Mouse (Mus musculus) spleen, postnatal 36 days (tissue): ENCODE results near the gene Lgals2.

Experiments used
- DNase-seq, 2 experiments: peaks; one replicate each; pipeline ENCODE4 v3.0.0; 2022; ENCODE audit warnings: low spot score in 2 of 2, mixed read lengths in 1 of 2

The Lgals2 gene

DNA sequence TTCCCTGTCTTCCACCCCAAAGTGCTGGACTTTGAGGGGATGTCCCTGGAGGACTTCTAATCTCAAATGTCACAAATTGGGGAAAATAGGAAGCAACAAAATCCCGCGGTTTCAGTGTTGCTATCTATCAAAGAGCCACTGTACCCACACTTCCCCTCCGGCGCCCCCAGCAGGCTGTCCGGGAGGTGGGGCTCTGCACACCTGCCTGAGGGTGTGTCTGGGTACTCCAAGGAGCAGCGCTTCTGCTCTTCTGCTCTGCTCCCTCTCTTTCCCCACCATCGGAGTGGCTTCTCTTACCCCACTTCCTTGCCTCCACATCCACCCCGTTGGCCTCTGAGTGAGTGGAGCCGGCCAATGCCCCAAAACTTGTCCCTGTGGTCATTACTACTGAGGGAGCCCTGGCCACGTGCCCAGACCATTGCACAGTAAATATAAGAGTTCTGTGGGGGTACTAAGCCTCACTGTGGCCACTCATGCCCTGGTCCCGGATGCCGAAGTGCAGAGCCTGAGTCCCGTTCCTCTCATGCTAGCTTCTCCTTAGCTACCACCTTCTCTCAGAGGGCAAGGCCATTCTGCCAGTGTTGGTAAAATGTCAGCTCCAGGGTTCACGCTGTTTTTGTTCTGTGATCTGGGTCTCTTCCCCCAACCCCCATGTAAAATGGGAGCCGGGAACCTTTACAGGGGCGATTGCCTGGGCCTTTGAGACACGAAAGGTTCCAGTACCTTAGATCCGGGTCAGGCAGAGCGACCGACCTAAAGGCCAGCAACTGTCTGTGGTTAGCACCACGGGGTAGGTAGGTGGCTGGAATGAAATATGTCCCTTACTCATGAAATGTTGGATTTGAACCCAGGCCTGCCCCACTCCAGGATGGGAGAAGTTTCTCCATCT lies 11.5 kb downstream of the Lgals2 start:
- no peak for DNase-seq

DNA sequence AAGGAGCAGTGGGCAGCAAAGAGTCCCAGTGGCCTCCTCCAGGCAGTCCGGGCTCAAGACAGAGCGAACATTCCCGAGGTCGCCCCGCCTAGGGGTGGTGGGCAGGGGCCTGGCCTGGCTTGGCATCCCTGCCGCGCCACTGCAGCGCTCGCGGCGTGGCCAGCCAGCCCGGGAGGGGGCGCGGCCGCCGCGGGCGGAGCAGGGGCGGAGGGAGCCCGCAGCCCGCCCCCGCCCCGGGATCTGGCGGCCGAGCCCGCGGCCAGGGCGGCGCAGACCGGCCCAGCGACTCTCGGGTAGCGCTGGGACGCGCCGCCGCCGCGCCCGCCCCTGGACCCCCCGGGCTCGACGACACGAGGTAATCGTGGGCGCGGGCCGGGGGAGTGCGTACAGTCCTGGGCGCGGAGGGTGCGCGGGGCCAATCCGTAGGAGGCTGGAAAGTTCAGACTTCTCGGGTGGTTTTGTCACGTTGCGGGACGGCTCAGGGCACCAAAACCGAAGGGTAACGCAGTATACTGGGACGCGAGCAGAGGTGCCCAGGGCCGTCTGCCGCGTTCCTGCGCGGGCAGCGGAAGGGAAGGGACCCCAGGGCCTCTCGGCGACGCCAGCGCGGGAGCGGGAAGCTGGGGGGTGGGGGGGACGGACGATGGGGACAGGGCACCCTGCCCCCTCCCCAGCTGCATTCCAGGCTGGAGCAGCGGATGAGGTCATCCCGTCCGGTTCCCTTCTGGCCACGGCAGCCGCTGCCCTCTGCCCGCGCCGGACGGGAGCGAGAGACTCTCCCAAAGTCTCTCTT lies 12.8 kb downstream of the Lgals2 start, which contains the start of gene Cdc42ep1:
Gene Cdc42ep1, plus strand, starts transcription at position 254 of the 793 bp plus-strand sequence.
- DNase-seq: no peak

DNA sequence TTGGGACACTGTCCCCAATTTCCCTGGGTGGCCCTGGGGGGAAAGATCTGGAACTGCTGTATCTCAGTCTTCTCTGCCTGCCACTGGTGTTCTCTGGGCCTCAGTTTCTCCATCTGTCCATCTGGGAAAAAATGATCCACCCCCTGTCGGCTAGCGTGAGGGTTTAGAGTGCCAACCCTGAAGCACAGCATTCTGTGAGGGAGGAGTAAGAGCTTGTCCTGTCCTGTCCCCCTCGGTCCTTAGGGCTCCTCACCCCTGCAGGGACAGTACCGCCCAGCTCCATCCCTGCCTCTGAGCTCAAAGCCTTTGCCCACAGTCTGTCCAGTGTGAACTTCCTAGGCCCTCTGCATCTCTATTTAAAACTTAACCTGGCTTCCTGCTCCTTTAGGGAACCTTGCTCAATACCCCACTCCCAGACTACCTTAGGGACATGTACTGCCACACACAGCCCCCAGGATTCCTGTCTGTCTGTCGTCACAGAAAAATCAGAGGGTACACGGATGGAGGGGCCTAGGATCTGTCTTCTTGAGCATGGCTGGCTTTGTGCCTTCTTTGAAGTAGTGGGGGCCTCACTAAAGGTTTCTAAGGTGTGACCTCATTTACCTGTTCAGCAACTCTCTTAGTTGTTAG lies 14.1 kb downstream of the Lgals2 start:
- no peak for DNase-seq

DNA sequence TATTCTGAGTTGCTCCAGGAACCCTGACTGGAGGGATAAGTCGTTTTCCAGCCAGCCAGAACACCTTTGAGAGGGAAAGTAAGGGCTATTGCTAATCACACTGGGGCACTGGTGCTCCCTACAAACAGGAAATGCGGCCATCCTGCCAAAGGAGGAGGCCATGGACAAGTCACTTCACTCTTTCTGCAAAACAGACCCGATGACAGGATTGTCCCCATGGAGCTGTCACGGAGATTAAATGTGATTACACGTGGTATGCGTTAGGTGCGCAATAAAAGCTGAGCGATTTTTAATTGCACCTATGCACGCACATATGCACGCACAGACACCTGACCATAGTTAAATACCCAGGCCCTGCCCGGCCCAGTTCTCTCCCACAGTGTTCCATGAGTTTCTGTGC lies 14.6 kb downstream of the Lgals2 start:
- no peak for DNase-seq

DNA sequence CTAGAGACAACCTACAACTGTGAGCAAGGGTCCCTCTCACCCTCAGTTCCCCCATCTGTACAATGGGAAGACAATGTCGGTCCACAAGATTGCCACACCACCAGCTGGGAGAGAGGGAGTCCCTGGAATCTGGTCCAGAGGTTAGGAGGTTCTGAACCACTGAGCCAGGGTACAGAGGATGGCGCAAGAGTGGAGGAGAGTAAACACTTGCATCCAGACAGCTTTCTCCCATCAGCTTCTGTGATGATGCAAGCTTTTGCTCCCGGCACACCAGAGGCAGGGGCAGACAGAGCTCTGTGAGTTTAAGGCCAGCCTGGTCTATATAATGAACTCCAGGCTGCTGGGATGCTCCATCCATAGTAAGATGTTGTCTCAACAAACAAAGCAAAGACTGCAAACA lies 15.1 kb downstream of the Lgals2 start:
- no peak for DNase-seq

DNA sequence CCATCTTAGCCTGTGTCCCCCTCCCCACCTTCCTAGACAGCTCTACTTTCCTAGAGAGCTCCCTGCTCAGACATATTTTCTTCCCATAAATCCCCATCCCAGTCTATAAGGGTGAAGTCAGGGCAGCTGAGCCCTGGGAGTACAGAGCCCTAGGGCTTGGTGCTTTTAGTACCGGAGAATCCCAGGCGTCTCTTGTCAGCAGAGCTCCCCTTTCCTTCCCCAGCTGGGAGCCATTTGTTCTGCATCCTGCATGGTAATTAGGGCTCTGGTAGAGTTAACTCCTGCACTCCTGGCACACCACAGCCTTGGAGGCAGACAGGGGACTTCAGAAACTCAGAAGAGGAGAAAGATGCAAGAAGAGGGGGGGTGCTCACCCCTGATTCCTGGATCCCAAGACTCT lies 15.6 kb downstream of the Lgals2 start:
- DNase-seq: no peak

DNA sequence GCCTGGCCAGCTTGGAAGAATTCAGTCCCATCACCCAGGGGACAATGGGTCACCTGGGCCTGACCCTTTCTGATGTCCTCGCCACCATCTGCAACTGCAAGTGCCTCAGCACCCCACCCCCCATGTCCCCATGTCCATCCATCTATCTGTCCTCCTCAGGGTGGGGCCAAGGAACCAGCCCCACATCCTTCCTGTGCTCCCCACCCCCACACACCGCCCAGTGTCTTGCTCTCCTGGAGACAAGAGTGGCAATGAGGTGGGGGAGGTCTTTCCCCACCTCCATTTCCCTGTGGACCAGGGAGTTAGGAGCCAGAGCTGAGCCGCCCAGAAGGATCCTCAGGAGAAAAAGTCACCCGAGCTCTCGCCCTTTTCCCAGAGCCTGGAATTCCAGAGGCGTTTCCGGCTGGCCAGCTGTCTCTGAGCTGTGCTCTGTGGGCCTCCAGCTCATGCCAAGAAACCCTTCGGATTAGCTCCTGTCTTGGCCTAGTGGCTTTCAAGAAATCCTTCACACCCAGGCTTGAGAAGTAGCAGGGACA lies 19.2 kb downstream of the Lgals2 start:
- no peak for DNase-seq

DNA sequence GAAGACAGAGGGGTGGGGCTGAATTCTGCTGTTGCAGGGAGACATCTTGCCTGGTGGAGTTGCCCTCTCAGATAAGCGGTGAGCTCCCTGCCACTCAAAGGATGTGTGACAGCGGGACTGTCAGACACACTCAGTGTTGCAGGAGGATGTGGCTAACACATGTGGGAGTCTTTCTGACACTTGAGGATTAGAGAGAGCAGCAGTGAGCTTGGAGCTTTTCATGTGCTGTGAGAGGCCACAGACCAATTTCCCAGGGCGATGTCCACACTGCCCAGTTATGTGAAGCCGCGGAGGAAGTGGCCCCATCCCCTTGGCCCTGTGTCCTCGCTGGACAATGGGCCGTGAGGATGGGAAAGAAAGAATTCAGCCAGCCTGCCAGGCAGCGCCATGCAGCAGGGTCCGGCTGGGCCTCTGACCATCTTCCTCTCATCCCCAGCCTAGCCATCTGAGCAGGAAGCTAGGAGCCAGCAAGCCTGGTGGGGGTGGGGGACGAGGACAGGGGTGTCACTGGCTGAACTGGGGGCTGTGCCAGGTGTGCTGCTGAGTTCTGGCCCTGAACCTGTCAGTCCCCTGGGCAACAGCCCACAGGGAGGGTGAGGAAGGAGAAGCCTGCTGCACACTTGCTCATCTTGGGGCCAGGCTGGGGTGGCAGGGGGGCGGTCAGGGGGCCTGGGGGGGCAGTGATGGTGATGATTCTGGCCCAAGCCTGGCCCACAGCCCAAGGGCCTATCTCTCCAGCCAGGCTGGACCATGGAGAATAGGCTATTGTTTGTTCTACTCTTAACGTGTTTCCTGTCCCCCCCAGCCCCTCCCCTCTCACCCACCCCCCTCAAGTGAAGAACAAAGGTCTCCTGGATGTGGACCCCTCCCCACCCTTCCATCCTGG lies 19.9 kb downstream of the Lgals2 start:
- DNase-seq: peak; percentile 37 to 38

DNA sequence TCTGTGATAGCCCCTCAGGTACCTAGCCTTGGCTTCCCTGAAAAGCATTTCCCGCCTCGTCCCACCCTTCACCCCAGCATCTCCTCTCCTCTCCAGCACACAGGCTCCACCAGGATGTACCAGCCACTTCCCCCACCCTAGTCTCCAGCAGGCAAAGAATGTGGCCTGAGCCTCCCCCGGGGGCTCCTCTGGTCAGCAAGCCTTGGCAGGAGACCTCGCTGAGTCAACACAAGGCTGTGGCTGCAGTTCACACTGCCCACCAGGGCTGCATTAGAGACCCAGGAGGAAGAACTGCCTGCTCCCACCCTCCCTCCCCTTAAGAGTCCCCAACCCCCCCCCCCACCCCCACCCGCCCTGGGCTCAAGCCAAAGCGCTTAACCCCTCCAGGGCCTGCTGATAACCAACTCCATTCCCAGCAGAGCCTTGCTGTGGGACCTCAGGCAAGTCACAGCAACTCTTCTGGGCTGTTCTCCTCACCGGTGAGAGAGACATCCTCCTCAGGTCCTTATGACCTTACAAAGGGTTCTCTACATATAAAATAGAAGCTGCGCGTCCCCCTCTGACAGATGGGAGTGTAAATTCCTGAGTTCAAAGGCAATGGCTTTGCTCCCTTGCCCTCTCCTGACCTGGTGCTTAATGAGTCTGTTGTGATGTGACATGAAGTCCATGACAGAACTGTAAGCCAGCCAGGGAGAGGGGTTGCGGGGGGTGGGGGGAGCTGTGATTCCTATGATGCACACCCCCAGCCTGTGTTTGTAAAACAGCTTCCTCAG lies 20.9 kb downstream of the Lgals2 start:
- no peak for DNase-seq

DNA sequence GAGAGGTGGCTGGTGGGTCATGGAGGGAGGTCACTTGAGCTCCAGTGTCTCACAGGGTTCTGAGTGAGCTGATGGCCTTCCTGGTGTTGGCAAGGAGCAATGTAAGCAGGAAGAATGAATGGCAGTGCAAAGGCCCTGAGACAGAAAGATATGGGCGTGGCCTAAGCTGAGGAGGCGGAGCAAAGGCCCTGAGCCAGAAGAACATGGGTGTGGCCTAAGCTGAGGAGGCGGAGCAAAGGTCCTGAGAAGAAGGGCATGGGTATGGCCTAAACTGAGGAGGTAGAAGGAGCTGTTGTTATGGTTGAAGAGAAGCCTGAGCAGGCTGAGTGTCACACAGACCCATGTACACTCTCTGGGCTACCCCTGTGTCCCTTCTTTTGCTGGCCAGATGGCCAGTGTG lies 21.7 kb downstream of the Lgals2 start:
- DNase-seq: no peak

DNA sequence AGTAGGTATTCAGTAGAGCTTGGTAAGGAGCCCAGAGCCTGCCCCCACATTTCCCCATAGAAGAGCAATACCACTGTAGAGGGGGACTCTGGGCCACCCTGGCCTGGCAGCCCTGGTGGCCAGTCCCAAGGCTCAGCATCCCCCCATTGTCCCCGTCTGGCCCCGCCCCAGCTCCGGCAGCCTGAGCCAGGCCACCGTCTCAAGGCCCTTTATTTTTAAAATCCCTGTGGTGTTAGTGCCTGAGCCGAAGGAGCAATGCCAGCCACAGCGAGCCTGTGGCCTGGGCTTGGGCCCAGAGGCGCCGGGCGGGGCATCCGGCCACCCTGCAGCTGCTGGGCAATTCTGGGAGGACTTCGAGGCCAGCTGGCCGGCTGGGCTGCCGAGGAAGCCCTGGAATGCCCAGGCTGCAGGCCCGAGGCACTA lies 22.6 kb downstream of the Lgals2 start:
- peak in 1 of 2 experiments; percentile 37 for DNase-seq

DNA sequence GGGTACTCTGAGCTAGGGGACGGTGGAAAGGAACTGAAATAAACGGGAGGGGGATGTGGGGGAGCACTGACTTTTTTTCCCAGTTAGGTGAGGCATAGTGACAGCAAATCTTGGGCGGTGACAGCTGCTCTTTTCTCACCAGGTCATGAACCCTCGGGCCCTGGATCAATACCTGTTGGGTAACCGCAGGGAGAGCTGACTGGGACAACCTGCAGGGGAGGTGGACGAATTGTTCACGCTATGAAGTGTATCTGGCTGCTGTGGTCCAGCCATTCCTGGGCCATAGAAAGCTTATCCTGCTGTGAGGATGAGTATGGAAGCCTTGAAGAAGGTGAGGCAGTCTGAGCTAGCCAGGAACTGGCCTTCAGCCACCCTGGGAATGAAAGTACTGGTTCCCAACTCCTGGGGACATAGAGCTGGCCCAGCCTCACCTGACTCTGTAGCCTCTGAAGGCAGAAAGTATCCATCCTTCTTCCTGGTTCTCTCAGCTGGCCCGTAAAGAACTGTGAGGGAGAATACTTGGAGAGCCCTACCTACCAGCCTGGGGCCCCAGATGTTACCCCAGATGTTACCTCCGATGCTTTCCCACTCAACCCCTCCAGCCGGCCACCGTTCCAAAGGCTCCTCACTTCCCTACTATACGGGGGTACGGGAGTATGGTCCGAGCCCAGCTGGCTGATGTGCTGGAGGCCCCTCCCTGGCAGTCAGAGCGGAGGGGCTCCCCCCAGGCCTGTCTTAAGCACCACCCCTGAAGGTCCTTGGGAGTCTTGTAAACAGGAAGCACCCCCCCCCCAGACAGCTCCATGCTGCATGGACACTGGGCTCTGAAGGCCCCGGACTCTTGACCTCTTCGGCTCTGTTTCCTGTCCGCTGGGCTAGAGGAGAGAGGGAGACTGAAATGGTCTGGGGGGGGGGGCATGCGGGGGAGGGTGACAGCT lies 23.3 kb downstream of the Lgals2 start:
- no peak for DNase-seq

DNA sequence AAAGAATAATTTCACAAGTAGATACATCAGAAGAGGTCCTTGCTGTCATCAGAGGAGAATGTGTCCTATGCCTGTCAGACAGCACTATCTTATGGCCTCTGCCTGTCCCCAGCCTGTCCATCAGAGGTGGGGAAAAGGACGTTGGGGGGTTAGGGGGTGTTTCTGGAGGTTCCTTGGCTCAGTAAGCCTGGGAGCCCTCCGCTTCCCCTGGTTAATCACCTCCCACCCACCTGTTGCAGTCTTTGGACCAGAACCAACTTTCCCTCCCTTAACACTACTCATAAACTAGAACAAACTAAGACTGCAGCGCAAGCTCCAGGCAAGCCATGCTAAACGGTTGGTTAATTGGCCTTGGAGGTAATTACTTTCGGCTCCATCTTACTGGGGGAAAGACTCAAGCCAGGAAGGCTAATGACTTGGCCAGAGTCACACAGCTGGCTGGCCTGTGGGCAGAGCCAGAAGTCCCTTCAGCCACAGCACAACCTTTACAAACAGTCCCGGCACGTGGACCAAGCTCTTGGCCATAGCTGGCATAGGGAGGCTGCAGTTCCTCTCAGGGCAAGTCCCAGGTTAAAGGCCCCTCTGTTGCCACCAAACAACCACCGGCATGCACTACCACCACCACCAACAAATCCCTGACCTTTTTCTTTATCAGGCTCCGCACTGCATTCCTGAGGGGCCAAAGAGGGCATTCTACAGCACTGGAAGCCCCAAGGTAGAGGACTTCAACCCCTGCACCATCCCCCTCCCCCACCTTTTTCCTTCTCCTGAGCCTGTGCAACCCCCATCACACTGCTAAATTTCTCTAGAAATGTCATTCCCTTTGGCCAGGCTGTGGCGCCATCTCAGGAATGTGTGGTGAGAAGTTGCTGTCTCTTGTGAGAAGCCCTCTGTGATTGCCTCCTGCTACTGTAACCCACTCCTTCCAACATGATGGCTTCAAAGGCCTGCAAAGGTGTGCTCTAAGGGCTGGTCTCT lies 24.3 kb downstream of the Lgals2 start:
- no peak for DNase-seq

DNA sequence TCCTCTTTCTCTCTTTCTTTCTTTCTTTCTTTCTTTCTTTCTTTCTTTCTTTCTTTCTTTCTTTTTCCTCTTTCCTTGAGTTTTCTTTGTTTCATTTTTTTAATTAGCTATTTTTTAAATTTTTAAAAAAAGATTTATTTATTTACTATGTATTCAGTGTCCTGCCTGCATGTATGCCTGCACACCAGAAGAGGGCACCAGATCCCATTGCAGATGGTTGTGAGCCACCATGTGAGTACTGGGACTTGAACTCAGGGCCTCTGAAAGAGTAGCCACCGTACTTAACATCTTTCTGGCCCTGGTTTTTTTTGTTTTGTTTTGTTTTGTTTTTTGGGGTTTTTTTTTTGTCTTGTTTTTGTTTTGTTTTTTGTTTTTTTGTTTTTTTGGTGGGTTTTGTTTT lies 25.7 kb downstream of the Lgals2 start:
- no peak for DNase-seq

DNA sequence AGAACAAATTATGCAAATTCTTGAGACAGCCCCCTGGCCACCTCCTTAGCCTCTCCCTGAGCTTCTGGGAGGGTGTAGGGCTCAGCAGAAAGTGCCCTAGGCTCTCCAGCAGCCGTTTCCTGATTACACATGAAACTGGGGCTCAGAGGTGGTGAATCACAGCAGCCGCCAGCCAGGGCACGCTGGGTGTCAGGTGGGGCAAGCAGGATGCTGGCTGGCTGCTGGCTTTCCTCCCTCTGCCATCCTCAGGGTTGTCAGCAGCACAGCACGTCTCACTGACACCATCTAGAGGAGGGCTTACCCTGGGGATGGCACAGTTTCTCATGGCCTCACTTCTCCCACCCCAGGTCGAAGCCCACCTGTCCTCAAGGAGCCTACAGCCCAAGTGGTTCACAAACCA lies 27.0 kb downstream of the Lgals2 start:
- DNase-seq: no peak

DNA sequence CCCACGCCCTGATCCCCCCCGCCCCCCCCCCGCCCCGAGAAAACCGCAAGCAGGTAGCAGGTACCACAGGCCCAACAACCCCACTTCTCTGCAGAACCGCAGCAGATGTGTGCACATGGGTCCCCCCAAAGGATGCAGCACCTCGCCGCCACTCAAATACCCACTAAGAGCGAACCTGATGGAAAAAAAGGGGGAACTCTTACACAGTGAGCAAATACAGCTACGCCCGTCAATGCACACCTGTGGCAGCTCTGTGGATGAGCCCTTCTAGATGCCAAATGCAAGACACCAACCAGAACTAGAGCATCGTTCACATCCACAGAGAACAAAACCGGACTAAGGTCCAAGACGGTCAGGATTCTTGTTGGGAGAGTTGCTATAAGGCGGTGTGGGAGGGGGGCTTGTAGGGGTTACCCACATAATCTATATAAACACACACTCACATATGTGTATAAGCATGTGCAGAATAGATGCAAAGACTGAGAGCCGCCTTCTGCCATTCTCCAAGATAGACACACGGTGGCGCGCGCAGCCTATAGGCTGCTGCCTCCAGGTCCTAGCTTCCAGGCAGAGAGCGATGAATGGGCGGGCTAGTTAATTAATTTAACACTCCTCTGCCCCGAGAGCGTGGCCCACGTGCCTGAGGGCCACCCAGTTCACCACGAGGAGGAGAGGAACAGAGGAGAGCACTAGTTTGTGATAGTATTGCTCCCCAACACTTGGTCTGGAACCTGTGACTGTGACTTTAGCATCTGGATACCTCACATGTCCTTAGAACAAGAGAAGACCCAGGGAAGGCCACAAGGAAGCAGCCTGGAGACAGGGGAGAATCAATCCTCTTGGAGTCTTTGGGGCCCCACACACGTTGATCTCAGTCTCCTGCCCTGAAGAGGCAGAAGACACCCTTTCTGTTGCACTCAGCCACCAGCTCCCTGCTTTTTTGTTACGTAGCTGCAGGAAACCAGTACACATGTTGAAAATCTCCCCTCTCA lies 28.8 kb downstream of the Lgals2 start:
- peak; percentile 41 to 50 for DNase-seq

DNA sequence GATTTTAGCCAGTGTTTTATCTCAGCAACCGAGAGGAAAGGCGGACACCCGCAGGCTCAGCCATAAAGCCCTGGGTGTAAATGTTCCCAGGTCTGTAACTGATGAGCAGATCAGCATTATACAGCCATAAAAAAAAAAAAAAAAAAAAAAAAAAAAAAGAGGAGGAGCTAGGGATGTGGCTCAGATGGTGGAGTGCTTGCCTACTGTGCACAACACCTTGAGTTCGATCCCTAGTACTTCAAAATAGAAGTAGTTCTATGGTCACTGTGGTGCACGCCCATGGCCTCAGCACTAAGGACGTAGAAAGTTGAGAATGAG lies 39.3 kb downstream of the Lgals2 start:
- no peak for DNase-seq
